Mouse (Mus musculus): ENCODE data around the gene Gm20820.
"Not testable (repeated sequence)": the region's sequence is repeated elsewhere in the genome, so short reads cannot be mapped to it uniquely, and the experiment has no call there.

The Gm20820 gene

GRCm38 (mm10) chrY:86061472-86061871 lies at the start of gene Gm20820:
Gene Gm20820 (plus strand): TSS chrY:86061772.
- DNase-seq (ENCODE audit: low read depth, low spot score): not testable (repeated sequence)

Data from retina, adult 2 months (tissue).